Mouse (Mus musculus) c-Kit-positive CD71-positive TER-119-negative erythroid progenitor cells, embryonic 14.5 days (primary cell): Measurements from ENCODE around the gene Skap2.

Source experiments
- DNase-seq: peaks from one replicate; pipeline ENCODE4 v3.0.0-alpha.2; 2013; ENCODE audit warnings: low read depth

Skap2 gene

DNA sequence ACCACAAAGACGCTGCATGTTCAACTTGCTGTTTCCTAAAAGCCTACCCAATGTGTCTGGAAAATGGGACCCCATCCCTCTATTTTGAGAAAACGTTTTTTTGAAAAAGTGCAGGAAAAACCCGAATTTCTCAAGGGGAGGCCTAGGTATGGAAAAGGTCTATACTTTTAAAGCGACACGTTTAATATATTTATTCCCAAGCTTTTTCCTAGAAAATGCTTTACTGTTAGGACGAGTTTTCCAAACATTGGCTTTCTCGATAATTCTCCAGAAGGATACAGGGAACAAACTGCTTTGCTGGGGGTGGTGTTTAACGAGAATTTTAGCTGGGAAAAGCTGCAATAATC is 6.8 kb downstream of the Skap2 start:
- no peak for DNase-seq

- DNase-seq, result no peak
These were observed 7.4 kb downstream of the Skap2 start for GRCm38 (mm10) chr6:52004995-52005394.

DNA sequence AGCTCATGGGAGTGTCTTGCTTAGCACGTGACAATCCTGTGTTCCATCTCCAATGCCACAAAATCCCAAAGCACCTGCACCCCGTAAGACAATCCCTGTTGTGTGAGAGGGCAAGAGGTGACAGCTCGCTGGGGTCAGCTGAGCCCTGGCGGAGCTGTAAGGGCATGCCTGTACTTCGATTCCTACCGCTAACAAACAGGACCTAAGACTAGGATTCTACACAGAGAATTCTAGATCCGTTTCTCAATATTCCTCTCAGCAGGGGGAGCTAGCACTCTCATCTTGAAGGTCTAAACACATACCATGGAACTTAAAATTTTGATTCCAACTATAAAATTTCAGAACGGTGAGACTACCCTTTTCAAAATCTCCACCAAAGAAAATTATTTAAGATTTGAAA is 9.7 kb downstream of the Skap2 start:
- no peak for DNase-seq

- no peak for DNase-seq
These were observed 13.2 kb downstream of the Skap2 start for GRCm38 (mm10) chr6:51999157-51999478.

- peak; percentile 16 for DNase-seq
These were observed 13.8 kb downstream of the Skap2 start for GRCm38 (mm10) chr6:51998409-51999156.

DNA sequence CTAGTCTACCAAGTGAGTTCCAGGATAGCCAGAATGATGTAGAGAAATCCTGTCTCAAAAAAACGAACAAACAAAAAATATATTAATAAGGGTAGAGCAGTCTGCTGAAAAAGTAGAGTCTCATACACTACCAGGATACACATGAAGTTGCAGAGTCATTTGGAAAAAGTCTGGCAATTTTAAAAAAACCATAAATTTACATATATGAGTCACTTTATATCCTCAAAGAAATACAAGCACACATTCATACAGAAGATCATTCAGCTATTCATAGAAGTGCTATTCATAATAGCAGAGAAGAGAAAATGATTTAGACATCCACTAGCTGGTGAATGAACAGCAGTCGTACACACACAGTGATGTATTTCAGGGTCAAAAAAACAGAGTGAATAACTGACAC is 24.4 kb downstream of the Skap2 start:
- no peak for DNase-seq

GRCm38 (mm10) chr6:51977638-51978037 is 34.7 kb downstream of the Skap2 start:
- DNase-seq, result no peak

DNA sequence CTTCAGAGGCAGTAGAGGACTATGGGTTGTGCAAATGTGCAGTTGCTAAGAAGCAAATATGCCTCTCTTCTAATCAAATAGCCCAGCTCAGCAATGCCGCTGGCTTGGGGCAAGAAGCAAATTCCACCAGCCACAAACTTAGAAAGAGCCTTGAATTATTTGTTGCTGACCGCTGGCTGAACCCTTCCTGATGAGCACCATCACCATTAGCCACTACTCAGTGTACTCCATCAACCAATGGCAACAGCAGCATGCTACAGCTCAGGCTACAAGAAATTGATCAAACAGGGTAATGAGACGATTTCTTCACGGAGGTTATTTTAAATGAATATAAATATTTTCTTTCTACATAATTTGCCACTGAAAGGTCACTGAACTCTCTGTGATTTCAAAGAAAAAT is 36.6 kb downstream of the Skap2 start:
- no peak for DNase-seq

DNA sequence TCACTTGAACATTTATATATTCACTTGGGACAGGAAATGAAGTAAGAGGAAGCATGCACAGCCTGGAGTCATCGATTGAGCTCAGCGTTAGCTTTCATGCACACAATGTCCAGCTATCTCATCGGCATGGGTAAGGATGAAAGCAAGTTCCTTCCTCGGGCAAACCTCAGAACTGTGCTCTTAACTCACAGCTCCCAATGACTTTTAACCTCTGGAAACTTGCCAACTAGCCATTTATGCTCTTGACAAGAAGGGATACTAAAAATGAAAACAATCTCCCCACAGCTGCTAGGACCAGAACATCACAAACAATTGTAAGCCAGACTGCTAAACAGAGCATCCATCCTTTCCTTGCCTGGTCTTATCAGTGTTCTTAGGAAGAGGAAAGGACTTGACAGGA is 53.4 kb downstream of the Skap2 start:
- no peak for DNase-seq

GRCm38 (mm10) chr6:51956048-51956792 is 56.1 kb downstream of the Skap2 start:
- no peak for DNase-seq

GRCm38 (mm10) chr6:51947661-51948060 is 64.7 kb downstream of the Skap2 start:
- no peak for DNase-seq

DNA sequence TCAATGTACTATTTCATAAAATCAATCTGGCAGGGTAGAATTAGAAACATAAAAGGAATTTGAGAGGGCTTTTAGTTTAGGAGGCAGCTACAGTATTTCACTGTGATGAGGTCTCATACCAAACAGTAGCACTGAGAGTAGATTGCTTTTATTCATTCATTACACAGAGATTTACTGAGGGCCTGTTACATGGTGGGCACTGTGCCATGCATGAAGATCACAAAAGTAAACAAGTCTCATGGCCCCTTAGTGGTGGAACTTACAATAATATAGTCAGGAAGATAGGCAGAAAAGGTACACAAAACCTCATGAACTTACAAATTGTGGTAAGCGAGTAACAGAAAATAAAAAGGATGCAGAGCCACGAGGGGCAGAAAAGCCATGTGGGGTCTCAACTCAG is 67.4 kb downstream of the Skap2 start:
- DNase-seq, result no peak

- no peak for DNase-seq
These were observed 78.4 kb downstream of the Skap2 start for GRCm38 (mm10) chr6:51933998-51934397.

DNA sequence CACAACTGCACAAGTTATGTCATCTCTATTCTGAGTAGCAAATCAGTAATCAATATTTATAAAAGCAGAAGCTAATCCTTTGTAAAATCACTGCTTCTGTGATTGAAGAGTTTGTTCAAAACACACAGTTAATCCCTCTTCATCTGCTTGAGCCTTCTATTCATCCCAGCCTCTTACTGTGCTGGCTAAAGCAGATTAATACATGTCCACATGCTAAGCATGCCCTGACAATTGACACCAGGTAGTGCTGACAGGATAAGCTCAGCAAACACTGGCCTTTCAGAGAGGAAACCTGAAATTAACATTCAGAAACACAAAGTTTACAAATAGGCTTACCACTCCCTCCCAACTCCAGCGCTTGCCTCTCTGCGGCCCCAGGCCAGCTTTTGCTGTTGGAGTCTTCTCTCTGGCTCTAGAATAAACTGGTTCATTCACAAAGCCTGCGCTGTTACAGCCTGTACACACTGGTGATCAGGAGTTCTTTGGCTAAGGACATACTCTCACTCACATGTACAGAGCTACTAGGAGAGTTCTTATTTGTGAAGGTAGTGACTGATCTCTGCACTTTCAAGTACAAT is 79.2 kb downstream of the Skap2 start:
- DNase-seq, result no peak

- DNase-seq, result no peak
These were observed 85.2 kb downstream of the Skap2 start for GRCm38 (mm10) chr6:51927101-51927500.

DNA sequence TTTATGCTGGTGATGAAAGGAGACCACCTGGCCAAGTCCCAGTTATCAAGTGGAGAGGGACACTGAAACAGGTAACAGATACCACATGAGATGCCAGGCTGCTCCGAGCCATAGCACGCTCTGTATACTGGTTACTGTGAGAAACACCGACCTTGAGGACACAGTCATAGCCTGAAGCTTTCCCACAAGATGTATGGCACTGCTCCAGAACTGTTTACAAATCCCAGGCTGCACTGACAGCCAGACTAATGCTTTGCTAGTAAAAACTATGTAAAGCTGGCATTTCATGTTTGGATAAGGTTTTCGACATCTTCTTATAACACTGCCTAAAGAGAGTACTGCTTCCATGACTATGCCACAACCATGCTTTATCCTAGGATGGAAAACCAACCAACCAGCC is 90.5 kb downstream of the Skap2 start:
- DNase-seq, result no peak

DNA sequence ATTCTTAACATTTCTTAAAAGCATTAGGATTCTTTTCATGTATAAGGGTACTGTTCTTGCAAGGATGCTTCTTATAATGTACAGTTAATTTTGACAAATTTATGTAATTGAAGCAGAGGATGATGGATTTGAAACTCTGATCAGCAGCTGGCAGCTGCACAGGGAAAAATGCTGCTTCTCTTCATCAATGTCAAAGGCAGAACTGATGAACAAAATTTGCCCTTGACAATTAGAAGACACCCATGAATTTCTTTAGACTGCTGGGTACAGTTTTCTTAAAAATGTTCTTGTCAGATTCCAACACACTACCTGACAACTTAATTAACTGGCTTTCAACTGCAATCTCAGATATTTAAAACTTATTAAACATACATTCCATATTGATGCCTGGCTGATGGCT is 103.9 kb downstream of the Skap2 start:
- no peak for DNase-seq

- no peak for DNase-seq
These were observed 106.7 kb downstream of the Skap2 start for GRCm38 (mm10) chr6:51905659-51906058.

DNA sequence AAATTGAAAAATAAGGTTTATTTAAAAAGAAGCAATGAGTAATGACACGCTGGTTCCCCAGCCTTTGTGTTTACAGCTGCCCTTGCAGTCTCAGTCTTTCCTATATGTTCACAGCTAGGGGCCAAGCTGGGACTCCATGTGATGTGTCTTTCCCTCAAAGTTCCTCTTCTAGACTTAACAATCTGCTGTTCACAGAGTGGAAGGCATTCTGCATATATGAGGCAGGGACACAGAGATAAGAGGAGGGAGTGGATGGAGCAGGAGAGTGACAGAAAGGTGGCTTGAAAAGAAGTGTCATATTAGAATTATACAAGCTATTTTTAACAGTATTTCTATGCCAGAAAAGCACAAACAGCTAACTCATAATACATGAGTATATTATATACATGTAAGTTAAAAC is 110.8 kb downstream of the Skap2 start:
- DNase-seq, result no peak

DNA sequence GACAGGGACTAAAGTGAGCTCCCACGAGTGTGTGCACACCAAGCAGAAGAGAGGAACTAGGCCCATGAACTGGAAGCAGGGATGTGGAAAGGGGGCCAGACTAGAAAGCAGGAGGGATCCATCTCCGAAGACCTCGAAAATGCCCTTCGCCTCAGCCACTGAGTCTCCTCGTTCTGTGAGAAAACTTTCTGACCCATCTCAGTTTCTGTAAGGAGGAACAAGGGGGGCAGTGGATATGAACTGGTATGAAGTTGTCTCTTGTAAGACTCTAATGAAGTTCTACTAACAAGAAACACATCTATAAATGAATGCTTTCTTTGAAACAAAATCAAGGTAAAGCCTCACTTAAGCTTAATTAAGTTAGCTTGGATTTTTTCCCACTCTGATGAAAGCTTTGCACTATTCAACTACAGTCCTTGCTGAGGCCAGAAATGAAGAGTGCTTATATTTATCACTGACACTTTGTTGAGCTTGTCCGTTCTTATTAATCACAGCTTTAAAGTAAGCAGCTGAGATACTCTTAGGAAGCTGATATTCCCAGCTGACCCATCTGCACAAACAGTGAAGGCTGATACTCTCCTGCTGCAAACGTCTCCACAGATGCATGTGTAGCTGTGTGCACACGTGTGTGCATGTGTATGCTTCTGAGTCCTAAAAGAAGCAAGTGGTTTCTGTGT is 113.9 kb downstream of the Skap2 start:
- DNase-seq, result no peak

DNA sequence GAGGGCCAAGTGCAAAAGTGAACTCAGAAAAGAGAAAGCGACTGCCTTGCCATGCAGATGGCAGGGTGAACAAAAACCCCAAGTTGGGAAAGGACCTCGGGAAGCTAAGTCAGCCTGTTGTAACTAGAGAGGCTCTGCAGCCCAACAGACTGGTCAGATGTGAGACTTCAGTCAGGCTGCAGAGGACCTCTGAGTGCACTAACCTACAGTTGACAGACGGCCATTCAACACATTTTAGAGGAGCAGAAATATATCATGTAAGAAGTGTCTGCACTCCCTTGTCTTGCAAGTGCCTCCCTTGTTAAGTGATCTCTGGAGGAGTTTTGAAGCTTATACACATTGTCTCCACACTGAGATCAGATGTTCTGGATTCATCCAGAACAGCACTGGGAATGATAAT is 116.6 kb downstream of the Skap2 start:
- no peak for DNase-seq

GRCm38 (mm10) chr6:51894717-51895116 is 117.6 kb downstream of the Skap2 start:
- DNase-seq, result no peak

DNA sequence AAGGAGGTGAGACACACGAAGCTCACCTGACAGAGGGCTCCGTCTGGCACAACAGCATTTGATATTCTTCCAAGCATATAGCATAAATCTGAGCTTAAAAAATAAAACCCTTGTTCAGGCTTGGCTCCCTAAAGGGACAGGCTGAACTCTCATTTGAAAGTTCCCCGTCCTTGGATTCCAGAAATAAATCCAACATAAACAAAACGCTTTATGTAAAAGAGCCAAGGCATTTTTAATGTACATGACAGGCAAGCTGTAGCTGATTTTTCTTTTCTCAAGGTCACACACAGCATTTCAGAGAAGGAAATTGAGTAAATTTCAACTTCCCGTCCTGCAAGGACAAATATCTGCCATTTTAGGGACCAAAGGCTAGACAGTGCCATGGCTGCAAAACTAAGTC is 122.0 kb downstream of the Skap2 start:
- DNase-seq, result no peak
